Mouse (Mus musculus): ENCODE results near the gene Nadk. TPM values are rescaled to one million over a fixed set of nuclear protein-coding genes. Genes with fewer than 3 reads are reported as not detected.

Nadk gene
- polyA plus RNA-seq, 1 experiment: 116 TPM

- H3K27me3 ChIP-seq (ENCODE audit: control insufficient read depth, insufficient read depth, low read length, poor library complexity, severe bottlenecking): no peaks in the 10 kb centered on the region
- TF ChIP-seq CTCF (IDR thresholded peaks at IDR 0.05; ENCODE audit: low read depth, low read length) (no peak), POLR2A (IDR thresholded peaks at IDR 0.05; ENCODE audit: insufficient read depth, low read length) (no peak), EP300 (IDR thresholded peaks at IDR 0.05; ENCODE audit: insufficient read depth, low read depth, low read length) (no peak)
- peaks cover 3% of the 10 kb centered on the region for H3K36me3 ChIP-seq (ENCODE audit: control insufficient read depth, insufficient read depth, low read length, poor library complexity, severe bottlenecking)
- no peaks in the 10 kb centered on the region for H3K9me3 ChIP-seq (replicated peaks; ENCODE audit: control insufficient read depth, insufficient read depth, low read length, poor library complexity, severe bottlenecking)
- no peaks in the 10 kb centered on the region for H3K4me1 ChIP-seq (ENCODE audit: control insufficient read depth, insufficient read depth, low read length)
- H3K9ac ChIP-seq (ENCODE audit: low read depth, poor library complexity, severe bottlenecking): peak overlapping the region; percentile 87
- H3K4me3 ChIP-seq (ENCODE audit: low read depth, low read length): peak overlapping the region; percentile 78
- no peak overlapping the region for H3K27ac ChIP-seq (ENCODE audit: insufficient read depth, low read length)
Measured at GRCm38 (mm10) chr4:155601997-155602456, 39.8 kb downstream of the Nadk start.

GRCm38 (mm10) chr4:155602753-155603152, 40.6 kb downstream of the Nadk start:
- TF ChIP-seq EP300 (IDR thresholded peaks at IDR 0.05; ENCODE audit: insufficient read depth, low read depth, low read length) (no peak), POLR2A (IDR thresholded peaks at IDR 0.05; ENCODE audit: insufficient read depth, low read length) (no peak), CTCF (IDR thresholded peaks at IDR 0.05; ENCODE audit: low read depth, low read length) (no peak)
- Histone ChIP-seq H3K9ac (ENCODE audit: low read depth, poor library complexity, severe bottlenecking) (peak overlapping the region; percentile 87), H3K27me3 (ENCODE audit: control insufficient read depth, insufficient read depth, low read length, poor library complexity, severe bottlenecking) (no peaks in the 10 kb centered on the region), H3K9me3 (replicated peaks; ENCODE audit: control insufficient read depth, insufficient read depth, low read length, poor library complexity, severe bottlenecking) (no peaks in the 10 kb centered on the region), H3K27ac (ENCODE audit: insufficient read depth, low read length) (no peak overlapping the region), H3K4me1 (ENCODE audit: control insufficient read depth, insufficient read depth, low read length) (no peaks in the 10 kb centered on the region), H3K4me3 (ENCODE audit: low read depth, low read length) (no peak overlapping the region), H3K36me3 (ENCODE audit: control insufficient read depth, insufficient read depth, low read length, poor library complexity, severe bottlenecking) (peaks cover 3% of the 10 kb centered on the region)

GRCm38 (mm10) chr4:155603801-155604200, 41.6 kb downstream of the Nadk start:
- no peak for TF ChIP-seq CTCF (IDR thresholded peaks at IDR 0.05; ENCODE audit: low read depth, low read length)
- no peak for TF ChIP-seq EP300 (IDR thresholded peaks at IDR 0.05; ENCODE audit: insufficient read depth, low read depth, low read length)
- no peak for TF ChIP-seq POLR2A (IDR thresholded peaks at IDR 0.05; ENCODE audit: insufficient read depth, low read length)
- Histone ChIP-seq H3K4me3 (ENCODE audit: low read depth, low read length) (no peak overlapping the region), H3K27ac (ENCODE audit: insufficient read depth, low read length) (no peak overlapping the region), H3K9me3 (replicated peaks; ENCODE audit: control insufficient read depth, insufficient read depth, low read length, poor library complexity, severe bottlenecking) (no peaks in the 10 kb centered on the region), H3K9ac (ENCODE audit: low read depth, poor library complexity, severe bottlenecking) (no peak overlapping the region), H3K27me3 (ENCODE audit: control insufficient read depth, insufficient read depth, low read length, poor library complexity, severe bottlenecking) (no peaks in the 10 kb centered on the region), H3K4me1 (ENCODE audit: control insufficient read depth, insufficient read depth, low read length) (no peaks in the 10 kb centered on the region), H3K36me3 (ENCODE audit: control insufficient read depth, insufficient read depth, low read length, poor library complexity, severe bottlenecking) (peaks cover 3% of the 10 kb centered on the region)

GRCm38 (mm10) chr4:155605132-155605531, 43.0 kb downstream of the Nadk start:
- H3K27ac ChIP-seq (ENCODE audit: insufficient read depth, low read length): no peak overlapping the region
- TF ChIP-seq POLR2A (IDR thresholded peaks at IDR 0.05; ENCODE audit: insufficient read depth, low read length) (no peak), CTCF (IDR thresholded peaks at IDR 0.05; ENCODE audit: low read depth, low read length) (no peak), EP300 (IDR thresholded peaks at IDR 0.05; ENCODE audit: insufficient read depth, low read depth, low read length) (no peak)

GRCm38 (mm10) chr4:155606825-155607224, 44.6 kb downstream of the Nadk start:
- TF ChIP-seq CTCF (IDR thresholded peaks at IDR 0.05; ENCODE audit: low read depth, low read length) (no peak), EP300 (IDR thresholded peaks at IDR 0.05; ENCODE audit: insufficient read depth, low read depth, low read length) (no peak), POLR2A (IDR thresholded peaks at IDR 0.05; ENCODE audit: insufficient read depth, low read length) (no peak)
- no peak overlapping the region for H3K4me3 ChIP-seq (ENCODE audit: low read depth, low read length)
- no peak overlapping the region for H3K9ac ChIP-seq (ENCODE audit: low read depth, poor library complexity, severe bottlenecking)
- H3K9me3 ChIP-seq (replicated peaks; ENCODE audit: control insufficient read depth, insufficient read depth, low read length, poor library complexity, severe bottlenecking): no peaks in the 10 kb centered on the region
- H3K27me3 ChIP-seq (ENCODE audit: control insufficient read depth, insufficient read depth, low read length, poor library complexity, severe bottlenecking): no peaks in the 10 kb centered on the region
- no peak overlapping the region for H3K27ac ChIP-seq (ENCODE audit: insufficient read depth, low read length)
- peaks cover 14% of the 10 kb centered on the region for H3K36me3 ChIP-seq (ENCODE audit: control insufficient read depth, insufficient read depth, low read length, poor library complexity, severe bottlenecking)
- no peaks in the 10 kb centered on the region for H3K4me1 ChIP-seq (ENCODE audit: control insufficient read depth, insufficient read depth, low read length)

More at GRCm38 (mm10) chr4:155605132-155605531, 43.0 kb downstream of the Nadk start:
- Histone ChIP-seq H3K9me3 (replicated peaks; ENCODE audit: control insufficient read depth, insufficient read depth, low read length, poor library complexity, severe bottlenecking) (no peaks in the 10 kb centered on the region), H3K27me3 (ENCODE audit: control insufficient read depth, insufficient read depth, low read length, poor library complexity, severe bottlenecking) (no peaks in the 10 kb centered on the region), H3K9ac (ENCODE audit: low read depth, poor library complexity, severe bottlenecking) (no peak overlapping the region), H3K4me1 (ENCODE audit: control insufficient read depth, insufficient read depth, low read length) (no peaks in the 10 kb centered on the region), H3K36me3 (ENCODE audit: control insufficient read depth, insufficient read depth, low read length, poor library complexity, severe bottlenecking) (peaks cover 6% of the 10 kb centered on the region), H3K4me3 (ENCODE audit: low read depth, low read length) (no peak overlapping the region)

GRCm38 (mm10) chr4:155611860-155612259, 49.7 kb downstream of the Nadk start:
- Histone ChIP-seq H3K9ac (ENCODE audit: low read depth, poor library complexity, severe bottlenecking) (no peak overlapping the region), H3K4me3 (ENCODE audit: low read depth, low read length) (no peak overlapping the region), H3K4me1 (ENCODE audit: control insufficient read depth, insufficient read depth, low read length) (no peaks in the 10 kb centered on the region), H3K27me3 (ENCODE audit: control insufficient read depth, insufficient read depth, low read length, poor library complexity, severe bottlenecking) (no peaks in the 10 kb centered on the region), H3K9me3 (replicated peaks; ENCODE audit: control insufficient read depth, insufficient read depth, low read length, poor library complexity, severe bottlenecking) (no peaks in the 10 kb centered on the region), H3K36me3 (ENCODE audit: control insufficient read depth, insufficient read depth, low read length, poor library complexity, severe bottlenecking) (peaks cover 31% of the 10 kb centered on the region), H3K27ac (ENCODE audit: insufficient read depth, low read length) (no peak overlapping the region)
- TF ChIP-seq EP300 (IDR thresholded peaks at IDR 0.05; ENCODE audit: insufficient read depth, low read depth, low read length) (no peak), CTCF (IDR thresholded peaks at IDR 0.05; ENCODE audit: low read depth, low read length) (no peak), POLR2A (IDR thresholded peaks at IDR 0.05; ENCODE audit: insufficient read depth, low read length) (no peak)
